Mouse (Mus musculus) ES-CJ7 (cell line): Measurements from ENCODE around the gene Rassf2.

Experiments used
- DNase-seq: peaks from one replicate; pipeline ENCODE4 v3.0.0; 2011; ENCODE audit warnings: low read depth, low spot score

The Rassf2 gene

DNA sequence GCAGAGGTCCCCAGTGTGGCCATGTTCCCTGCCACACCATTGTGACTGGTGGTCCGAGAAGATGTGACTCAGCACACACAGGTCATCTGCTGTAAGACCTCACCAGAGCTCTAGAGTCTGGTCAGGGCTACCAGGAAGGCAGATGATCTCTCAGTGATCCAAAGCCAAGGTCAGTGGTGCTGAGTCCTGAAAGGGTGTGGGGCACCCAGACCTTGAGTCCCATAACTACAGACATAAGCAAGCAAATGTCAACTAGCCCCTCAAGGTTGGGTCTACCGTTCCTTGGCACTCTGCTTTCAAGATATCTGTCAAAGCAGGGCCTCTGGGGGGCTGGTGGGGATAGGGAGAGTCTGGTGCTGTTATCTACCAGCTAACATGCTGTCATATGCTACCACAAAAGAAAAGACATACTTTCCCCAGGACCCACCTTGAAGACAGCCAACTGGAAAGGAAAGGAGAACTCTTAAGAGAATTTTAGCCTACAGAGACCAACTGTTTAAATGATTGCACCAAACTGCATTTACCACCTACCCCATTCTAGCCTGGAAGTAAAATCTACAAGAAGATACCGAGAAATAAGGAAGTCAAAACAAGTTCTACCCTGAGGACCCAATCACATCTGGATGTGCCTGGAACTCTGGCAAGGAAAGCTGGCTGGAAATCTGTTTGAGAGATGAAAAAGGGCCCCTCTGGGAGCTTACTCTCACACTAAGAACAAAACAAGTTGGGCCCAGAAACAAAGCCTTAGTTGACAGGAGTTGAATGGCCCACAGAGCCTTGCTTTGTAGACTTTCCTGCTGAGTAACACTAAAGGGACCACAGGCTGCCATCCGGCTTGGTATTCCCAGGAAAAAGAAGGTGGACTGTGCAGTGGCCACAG is 4.8 kb upstream of the Rassf2 start:
- no peak for DNase-seq

DNA sequence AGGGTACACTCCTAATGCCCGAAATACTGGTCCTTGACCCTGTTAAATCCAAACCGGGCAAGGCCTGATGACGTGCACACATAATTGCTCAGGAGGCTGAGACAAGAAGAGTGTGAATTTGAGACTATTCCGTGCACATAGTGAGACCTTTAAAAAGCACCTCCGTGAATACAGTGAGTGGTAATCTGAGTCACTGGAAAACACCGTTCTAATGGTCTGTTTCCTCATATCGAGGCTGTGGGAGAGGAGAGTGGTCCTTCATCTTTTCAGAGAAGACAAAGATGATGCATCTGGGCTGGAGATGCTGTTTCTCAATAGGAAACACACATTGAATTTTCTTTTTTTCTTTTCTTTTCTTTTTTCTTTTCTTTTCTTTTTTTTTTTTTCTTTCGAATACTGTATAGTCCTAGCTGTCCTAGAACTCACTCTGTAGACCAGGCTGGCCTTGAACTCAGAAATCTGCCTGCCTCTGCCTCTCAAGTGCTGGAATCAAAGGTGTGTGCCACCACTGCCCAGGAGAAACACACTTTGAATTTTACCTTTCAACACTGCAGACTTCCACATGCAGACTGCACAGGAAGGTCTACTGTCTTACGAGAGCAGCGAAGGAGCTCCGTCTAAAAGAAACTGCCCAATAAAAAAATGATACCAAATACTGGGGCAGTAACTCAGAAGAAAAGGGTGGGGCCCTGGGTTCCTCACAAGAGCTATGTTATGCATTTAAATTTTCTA is 1.5 kb upstream of the Rassf2 start:
- DNase-seq: no peak

DNA sequence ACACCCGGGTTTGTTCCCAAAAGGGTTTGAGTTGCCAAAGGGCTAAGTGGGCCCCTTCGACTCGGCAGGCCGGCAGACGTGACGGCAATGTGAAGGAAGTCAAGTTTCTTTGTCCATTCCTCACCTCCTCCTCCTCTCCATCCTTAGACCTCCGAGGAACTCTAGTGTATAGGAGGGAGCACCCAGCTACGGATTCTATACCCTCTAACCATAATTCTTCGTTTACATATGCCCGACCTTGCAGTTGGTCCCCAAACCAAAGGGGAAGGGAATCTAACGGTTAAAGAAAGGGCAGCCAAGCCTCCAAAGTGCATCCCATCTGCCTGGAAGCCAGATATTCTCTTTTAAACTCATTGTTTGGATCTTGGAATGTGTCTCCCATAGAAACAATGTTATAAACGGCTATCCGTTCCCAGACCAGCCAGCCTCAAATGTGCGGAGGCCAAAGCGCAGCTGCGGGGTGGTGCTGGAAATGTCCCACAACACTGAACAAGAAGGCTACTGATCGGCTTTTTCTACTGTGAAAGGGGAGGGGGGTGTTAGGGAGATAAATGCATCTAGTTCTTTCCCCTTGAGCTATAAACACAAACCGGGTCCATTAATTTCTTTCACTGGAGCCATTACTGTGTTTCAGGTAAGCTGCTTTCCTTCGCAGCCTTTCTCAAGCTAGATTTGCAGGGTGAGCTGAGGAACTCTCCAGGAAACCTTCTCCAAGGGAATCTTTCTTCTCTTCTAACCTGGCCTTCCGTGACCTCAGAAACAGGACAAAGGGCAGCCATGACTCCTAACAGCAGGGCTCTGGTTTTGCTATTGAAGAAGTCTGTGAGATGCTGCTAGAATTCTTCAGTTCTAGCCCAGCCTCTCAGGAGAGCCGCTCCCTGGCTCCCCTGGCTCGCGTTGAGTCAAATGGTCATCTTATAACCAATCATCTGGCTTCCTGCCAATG is 633 bp upstream of the Rassf2 start:
- DNase-seq: no peak

DNA sequence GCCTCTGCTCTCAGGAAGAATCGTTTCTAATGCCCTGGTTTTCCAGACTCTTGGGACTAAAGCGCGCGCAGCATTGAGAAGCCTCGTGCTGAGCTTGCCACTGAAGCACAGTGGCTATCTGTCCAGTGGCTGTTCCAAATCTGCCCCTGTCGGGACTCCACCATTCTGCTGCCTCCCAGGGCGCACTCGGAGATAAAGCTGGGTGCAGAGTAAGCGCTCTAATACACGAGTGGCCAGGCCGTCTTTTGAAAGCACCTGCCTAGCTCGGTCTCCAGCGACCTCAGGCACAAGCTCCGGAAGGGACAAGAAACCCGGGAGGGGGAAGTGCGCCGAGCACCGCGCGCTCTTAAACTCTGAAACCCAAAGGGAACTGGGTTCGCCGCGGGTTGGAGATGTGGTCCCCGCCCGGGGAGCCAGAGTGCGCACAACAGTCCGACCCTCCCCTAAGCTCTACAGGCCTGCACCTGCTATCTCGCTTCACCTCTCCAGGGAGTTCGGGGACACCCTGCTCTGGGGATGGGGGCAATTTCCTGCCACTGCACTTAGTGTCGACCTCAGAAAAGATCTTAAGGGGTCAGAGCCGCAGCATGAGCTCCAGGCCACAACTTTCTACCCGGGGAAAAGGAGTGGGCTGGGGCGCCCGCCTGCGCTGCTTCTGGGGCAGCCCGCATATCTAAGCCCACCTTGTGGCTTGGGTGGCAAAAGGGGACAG is 1.0 kb downstream of the Rassf2 start:
- peak; percentile 55 for DNase-seq

DNA sequence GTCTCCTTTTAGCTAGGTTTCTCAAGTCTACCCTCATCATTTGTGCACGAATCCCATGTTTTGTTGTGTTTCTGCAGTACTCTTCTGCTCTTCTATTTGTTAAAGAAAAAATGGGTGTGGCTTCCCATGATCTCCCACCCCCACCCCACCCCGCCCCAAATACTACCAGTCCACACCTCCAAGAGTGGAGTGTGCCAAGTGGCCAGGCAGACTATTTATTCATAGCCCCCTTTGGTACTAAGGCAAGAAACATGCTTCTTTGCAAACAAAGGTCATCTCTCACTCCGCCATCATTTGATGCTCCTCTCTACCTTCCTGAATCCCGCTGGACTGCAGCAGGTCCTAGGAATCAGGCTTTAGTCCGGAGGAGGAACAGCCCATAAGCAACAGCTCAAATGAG is 2.0 kb downstream of the Rassf2 start:
- DNase-seq: no peak

DNA sequence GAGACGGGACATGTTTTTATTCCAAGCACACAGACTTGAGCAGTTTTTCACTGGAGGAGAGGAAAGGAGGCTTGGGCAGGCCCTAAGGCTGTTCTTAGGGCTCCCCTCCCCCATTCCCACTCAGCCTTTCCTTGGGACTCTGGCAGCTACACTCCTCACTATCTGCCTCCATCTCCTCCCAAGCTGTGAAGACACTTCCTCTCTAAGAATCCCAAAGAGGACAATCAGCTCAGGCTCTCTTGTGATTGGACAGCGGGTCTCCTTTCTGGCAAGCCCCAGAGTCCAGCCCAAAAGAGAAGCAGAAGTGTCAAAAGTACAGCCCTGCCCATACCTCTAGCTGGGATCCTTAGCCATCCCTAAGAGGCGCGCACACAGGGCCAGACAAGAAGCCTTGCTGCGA is 2.7 kb downstream of the Rassf2 start:
- peak; percentile 26 for DNase-seq

DNA sequence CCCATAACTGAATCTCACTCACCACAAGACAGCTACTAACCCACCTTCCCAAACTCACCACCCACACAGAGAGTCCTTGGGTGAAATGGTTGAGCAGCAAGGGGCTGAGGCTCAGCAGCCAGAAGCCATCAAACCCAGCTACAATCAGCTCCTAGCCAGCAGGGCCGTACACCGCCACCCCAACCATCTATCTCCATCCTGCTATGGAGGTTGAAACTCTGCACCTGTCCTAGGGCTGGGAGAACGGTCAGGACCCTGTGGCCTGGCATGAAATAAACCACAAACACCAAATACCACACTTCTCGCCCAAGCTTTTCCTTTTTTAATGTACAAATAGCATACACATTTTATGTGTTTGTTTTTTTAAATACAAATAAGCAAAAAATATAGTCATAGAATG is 6.0 kb downstream of the Rassf2 start:
- DNase-seq: no peak

DNA sequence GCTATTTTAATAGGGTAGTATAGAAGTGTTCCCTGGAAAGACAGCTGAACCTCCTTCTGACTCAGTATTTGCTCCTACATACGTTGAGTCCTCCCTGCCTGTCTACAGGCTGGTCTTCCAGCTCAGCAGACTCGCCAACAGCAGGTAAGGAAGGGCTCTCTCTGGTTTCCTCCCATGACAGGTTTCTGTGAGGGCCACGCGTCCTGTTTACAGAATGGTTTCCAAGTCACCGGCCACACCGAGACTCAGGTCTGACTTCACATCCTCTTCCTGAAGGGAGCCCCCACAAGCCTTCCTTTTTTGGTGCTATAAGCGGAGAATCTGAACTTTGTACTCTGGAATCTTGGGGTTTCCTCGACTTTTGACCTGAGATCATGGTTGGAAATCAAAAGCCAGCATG is 7.4 kb downstream of the Rassf2 start:
- no peak for DNase-seq

DNA sequence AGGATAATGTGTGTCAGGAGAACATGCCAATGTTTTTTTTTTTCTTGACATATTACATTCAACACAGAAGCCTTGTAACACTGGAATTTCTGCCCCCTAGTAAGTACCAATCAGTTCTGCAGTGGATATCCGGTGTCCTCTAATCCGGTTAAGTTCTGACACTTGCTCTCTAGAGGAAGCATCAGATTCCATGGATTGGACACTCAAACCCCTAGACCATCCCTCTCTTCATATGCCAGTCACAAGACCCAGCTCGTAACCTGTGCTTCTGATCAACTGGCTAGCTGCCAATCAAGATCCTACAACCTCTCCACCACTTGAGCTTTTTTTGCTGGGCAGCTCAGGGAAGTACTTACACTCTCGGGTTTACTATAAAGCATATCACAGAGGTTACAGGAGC is 8.4 kb downstream of the Rassf2 start:
- DNase-seq: no peak

DNA sequence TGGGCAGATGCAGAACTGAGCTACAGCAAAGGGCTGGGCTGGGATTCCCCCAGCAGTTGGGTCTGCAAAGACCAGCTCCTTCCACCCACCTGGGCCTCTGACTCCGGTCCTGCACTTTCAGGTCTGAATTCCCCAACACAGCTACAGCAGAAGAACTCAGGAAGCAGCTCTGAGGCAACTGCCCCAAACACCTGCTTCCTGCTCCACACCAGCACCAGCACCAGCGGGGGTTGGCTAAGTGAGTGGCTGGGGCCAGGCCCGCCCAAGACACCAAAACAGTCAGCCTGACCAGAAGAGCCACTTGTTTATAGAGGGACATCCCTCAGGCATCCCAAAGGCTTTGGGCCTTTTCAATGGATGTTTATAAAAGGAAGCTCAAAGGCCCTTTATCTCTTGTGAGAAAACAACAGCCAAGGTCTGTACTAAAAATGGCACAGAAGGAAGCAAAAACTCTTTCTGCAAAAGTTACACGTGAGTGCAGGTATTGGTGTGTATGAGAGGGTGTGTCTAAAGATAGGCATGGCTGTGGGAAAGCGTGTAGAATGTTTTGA is 9.0 kb downstream of the Rassf2 start:
- no peak for DNase-seq

DNA sequence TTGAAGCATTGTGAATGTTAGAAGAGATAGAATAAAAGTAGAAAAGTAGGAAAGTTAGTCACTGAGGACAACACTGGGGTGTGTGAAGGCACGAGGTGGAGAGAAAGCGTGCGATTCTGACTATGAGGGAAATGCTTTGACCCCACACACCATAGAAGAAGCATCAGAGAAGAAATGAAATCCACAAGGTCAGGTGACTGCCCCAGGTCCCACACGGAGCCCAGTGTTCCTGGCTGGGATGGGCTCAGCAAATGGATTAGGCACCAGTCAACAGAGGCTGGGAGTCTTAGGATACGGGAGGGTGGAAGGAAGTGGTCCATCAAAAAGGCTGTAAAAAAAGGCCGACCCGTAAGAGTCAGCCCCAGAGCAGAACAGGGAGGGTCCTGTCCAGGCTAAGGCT is 9.6 kb downstream of the Rassf2 start:
- no peak for DNase-seq

DNA sequence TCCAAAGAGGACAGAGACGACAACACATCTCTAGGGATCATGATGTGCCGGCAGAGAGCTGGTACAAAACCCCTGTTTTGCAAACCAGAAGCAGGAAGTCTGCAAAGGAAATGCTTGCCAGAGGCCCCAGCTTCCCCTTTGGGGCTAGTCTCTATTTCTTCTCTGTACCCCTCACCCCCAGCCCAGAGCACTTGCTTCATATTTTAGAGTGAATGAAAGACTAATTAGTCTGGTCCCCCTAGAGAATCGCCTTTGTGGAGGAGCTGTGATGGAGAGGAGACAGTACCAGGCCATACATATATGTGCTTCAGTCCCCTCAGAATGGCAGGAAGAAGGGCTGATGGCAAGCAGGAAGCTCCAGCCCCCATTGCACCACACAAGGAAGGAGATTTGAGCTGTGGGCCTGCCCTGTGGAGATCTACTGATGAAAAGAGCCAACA is 10.7 kb downstream of the Rassf2 start:
- DNase-seq: no peak

DNA sequence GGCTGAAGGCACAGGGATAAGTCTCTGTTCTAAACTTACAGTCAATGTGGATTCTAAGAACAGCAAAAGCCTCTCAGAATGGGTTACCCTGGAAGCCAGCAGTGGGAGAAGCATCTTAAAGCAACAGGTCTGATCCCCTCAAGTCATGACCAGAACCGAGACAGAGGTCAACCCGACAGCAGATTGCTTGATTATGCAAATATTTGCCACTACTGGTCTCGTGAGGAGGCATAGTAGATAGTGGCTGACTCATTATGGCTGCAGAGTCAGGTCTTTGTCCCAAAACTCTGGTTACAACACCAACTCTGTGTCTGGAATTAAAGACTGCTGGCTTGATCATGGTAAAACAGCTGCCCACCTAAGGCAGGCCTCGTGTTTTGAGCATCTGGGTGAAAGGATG is 11.9 kb downstream of the Rassf2 start:
- DNase-seq: no peak

DNA sequence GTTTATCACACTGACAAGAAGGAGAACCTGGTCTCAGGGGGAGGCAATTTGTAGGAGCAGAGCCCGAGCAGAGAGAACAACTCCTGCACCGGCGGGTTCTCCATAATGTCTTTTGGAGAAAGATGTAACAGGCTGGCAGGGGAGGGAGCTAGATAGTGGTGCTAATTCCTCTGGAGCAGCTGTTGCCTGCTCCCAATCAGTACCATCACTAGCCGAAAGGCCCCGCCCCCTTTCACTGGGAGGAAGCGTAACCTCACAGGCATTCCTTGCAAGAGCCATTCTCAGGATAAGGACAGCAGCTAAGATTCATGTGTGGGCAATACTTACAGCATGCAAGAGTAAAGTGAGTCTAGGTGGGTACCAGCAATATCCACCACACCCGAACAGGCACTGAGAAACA is 12.4 kb downstream of the Rassf2 start:
- DNase-seq: peak; percentile 28

DNA sequence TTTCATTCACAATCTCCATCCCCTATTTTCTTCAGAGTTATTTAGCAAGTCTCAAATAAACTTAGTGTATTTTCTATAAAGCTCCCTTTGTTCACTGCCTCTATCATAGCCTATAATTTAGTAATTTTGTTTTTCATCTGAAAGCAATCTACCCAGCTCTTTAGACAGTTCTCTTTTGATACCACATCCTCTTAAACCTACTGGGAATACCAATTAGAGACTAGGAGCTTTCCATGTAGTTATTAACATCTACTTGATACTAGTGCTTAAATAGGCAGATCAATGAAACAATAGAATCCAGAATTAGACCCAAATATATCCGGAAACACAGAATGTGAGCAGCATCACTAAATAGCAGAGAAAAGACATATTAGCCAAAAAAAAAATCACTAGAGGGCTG is 14.0 kb downstream of the Rassf2 start:
- DNase-seq: no peak

DNA sequence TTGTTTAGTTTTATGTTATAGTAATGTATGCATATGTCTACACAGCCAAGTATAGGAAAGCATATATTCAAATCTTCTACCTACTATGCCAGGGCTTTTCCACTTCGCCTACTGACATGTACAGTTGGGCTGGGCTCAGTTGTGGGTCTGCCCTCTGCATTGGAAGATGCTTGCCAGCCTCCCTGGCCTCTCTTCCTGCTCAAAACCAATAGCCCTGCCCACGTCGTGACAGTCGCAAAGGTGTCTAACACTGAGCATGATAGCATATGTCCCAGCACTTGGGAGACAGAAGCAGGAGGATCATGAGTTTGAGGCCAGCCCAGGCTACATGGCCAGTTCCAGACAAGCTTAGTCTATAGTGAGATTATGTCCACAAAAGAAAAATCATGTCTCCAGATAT is 16.9 kb downstream of the Rassf2 start:
- no peak for DNase-seq

DNA sequence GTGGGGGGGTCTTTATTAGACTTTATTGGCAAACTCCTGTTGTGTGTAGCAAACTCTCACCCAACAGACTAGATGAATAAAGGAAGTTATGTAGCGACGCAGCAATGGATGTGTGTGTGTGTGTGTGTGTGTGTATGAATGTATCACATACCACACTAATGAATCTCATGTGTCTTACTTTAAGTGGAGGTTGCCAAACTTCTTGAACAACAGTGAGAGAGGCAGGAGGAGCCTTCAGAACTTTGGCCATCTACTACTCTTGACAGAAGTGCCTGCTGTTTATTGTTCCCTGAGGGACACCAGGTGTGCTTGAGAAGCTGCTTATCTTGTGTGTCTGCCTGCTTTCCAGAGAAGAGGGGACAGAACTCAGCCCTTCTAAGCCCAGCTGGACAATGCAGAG is 19.3 kb downstream of the Rassf2 start:
- DNase-seq: no peak

DNA sequence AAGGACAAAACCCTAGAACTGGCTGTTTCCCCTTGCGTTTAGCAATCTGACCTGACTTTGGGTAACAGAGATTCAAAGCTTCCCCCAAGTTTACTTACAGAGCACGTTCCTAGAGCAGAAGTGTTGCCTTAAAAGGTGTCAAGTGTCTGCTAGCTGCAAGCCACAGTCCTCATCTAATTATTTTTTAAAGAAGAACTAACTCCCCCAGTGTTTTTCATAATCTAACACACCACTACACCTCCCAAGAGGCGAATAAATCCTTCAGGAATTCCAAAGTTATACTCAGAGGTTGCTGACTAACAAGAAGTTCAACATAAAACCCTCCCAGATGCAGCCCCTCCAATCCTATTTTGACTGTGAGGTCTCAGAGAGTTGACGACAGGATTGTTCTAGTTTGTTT is 21.9 kb downstream of the Rassf2 start:
- no peak for DNase-seq

DNA sequence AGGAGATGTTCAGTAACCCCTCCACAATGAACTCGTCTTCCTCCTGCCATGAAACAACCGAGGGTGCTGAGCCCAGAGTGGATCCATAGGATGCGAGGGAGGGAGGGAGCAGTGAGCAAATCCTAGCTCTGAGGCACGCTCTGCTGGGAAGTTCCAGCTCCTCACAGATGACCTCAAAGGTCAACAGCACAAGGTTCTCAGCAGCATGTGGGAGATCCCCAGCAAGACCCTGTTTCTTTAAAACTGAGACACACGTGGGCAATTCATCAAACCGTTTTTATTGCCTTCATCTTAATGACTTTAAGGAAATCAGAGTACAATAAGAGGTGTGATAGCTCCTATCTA is 22.6 kb downstream of the Rassf2 start:
- DNase-seq: no peak

DNA sequence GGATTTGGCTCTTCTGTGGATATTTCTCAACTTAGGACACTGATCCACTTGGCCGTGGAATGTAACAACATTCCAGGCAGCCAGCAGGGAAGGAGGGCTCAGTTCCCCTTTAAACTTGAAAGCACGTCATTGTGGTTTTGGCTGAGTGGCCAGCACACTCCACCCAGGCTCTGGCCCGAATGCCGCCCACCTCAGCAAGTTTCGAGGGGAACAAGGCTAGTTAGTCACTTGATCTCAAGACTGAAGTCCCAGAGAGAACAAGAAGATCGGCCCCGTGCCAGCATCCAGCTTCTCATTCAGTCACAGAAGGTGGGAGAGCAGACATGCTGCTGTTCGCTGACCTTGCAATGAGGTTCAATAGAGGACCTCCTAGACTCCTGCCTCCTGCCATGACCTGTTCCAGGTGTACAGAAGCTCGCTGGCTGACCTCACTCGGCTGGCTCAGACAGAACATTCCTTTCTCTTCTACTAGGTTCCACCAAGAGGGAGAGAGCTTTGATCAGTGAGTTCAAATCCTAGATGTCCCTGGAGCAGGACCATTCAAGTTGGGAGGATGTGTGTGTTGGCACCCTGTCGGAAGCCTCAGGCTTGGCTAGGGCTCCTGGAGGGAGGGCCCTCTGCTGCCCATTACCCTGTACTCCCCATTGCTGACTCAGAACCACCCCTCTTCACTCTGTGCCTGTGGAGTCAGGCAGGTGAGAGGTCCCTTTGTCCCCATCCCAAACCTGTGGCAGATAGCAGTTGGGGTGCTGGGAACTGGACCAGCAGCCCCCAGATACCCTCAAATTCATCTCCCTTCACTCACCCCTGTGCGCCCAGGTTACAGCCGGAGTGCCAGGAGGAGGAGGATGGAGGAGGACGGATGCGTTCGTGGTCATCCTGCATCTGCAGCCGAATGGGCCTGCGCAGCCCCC is 23.2 kb downstream of the Rassf2 start:
- no peak for DNase-seq
